Mouse (Mus musculus) forebrain, embryonic 12.5 days (tissue): Measurements from ENCODE around the gene Atf6b. TPM values are rescaled to one million over a fixed set of nuclear protein-coding genes. Genes with fewer than 3 reads are reported as not detected.

Source experiments
- ATAC-seq: fragments of 200-750 bp; cut with Nextera tagmentation; 2 replicates; pipeline ENCODE4 v1.8.0; 2017; ENCODE audit warnings: moderate TSS enrichment; ENCODE audit not compliant: low FRiP score
- H3K27ac ChIP-seq: fragments of 300-500 bp; sonication (generic); 2 replicates; pipeline ENCODE4 v1.5.1; 2016; ENCODE audit warnings: mild to moderate bottlenecking
- H3K27me3 ChIP-seq: fragments of 300-500 bp; sonication (generic); 2 replicates; pipeline ENCODE4 v1.6.1; 2016; ENCODE audit warnings: mild to moderate bottlenecking
- H3K36me3 ChIP-seq: fragments of 300-500 bp; sonication (generic); replicated peaks from 2 replicates; pipeline ENCODE4 v1.6.1; 2016; ENCODE audit warnings: mild to moderate bottlenecking
- H3K4me1 ChIP-seq: fragments of 300-500 bp; sonication (generic); 2 replicates; pipeline ENCODE4 v1.6.1; 2016
- H3K4me2 ChIP-seq: fragments of 300-500 bp; sonication (generic); 2 replicates; pipeline ENCODE4 v1.6.1; 2016; ENCODE audit warnings: mild to moderate bottlenecking, moderate library complexity
- H3K4me3 ChIP-seq: fragments of 300-500 bp; sonication (generic); replicated peaks from 2 replicates; pipeline ENCODE4 v1.5.1; 2016; ENCODE audit warnings: mild to moderate bottlenecking
- H3K9ac ChIP-seq: fragments of 300-500 bp; sonication (generic); 2 replicates; pipeline ENCODE4 v1.6.1; 2016; ENCODE audit warnings: mild to moderate bottlenecking
- H3K9me3 ChIP-seq: fragments of 300-500 bp; sonication (generic); 2 replicates; pipeline ENCODE4 v1.6.1; 2016
- WGBS: fragments of 180-500 bp; shearing (Covaris S2); methylation state at CpG from one replicate; pipeline ENCODE4 v1.1.7; 2016; 5-methylcytosine and 5-hydroxymethylcytosine counted together
- polyA plus RNA-seq: library from polyadenylated mRNA; unstranded; fragments of >200 nt; fragmentation: Nextera tagmentation; extraction: Ambion mirVana; gene quantifications from 2 replicates; pipeline ENCODE4 v1.2.1, GENCODE M21; 2016

The Atf6b gene
- polyA plus RNA-seq, 1 experiment from 2014 or later, result 109 TPM

- ATAC-seq, result no peak
- WGBS, result 96% methylated on average over 13 of the region's 13 CpGs
- Histone ChIP-seq H3K4me3 (no peak overlapping the region), H3K27ac (no peak overlapping the region), H3K9me3 (no peaks in the 10 kb centered on the region), H3K9ac (no peak overlapping the region), H3K4me1 (peaks cover 4% of the 10 kb centered on the region; the same call in 1 of the 2 replicates), H3K36me3 (peaks cover 57% of the 10 kb centered on the region), H3K4me2 (no peak overlapping the region), H3K27me3 (peaks cover 9% of the 10 kb centered on the region)
Observed at GRCm38 (mm10) chr17:34654392-34654791, 7.4 kb downstream of the Atf6b start.

- Histone ChIP-seq H3K4me1 (peaks cover 4% of the 10 kb centered on the region; the same call in 1 of the 2 replicates), H3K36me3 (peaks cover 49% of the 10 kb centered on the region), H3K27me3 (peaks cover 17% of the 10 kb centered on the region), H3K4me2 (no peak overlapping the region), H3K27ac (no peak overlapping the region), H3K9me3 (no peaks in the 10 kb centered on the region), H3K4me3 (no peak overlapping the region), H3K9ac (no peak overlapping the region)
- no peak for ATAC-seq
- 90% methylated on average over 7 of the region's 7 CpGs for WGBS
Observed at GRCm38 (mm10) chr17:34655160-34655559, 8.2 kb downstream of the Atf6b start.

GRCm38 (mm10) chr17:34655581-34655991, 8.6 kb downstream of the Atf6b start:
- no peaks in the 10 kb centered on the region for H3K9me3 ChIP-seq
- peaks cover 21% of the 10 kb centered on the region for H3K27me3 ChIP-seq
- H3K4me2 ChIP-seq, result no peak overlapping the region
- no peak overlapping the region for H3K4me3 ChIP-seq
- no peak overlapping the region for H3K27ac ChIP-seq
- WGBS, result 70% methylated on average over 4 of the region's 4 CpGs
- peaks cover 4% of the 10 kb centered on the region; the same call in 1 of the 2 replicates for H3K4me1 ChIP-seq
- peaks cover 45% of the 10 kb centered on the region for H3K36me3 ChIP-seq
- H3K9ac ChIP-seq, result no peak overlapping the region
- ATAC-seq, result no peak

- Histone ChIP-seq H3K9me3 (no peaks in the 10 kb centered on the region), H3K9ac (no peak overlapping the region), H3K36me3 (peaks cover 34% of the 10 kb centered on the region), H3K27me3 (peaks cover 32% of the 10 kb centered on the region), H3K4me3 (no peak overlapping the region), H3K4me1 (peaks cover 9% of the 10 kb centered on the region; the same call in 1 of the 2 replicates), H3K4me2 (no peak overlapping the region), H3K27ac (no peak overlapping the region)
- WGBS, result 49% methylated on average over 8 of the region's 8 CpGs
- ATAC-seq, result no peak
Observed at GRCm38 (mm10) chr17:34656666-34657065, 9.7 kb downstream of the Atf6b start.

- ATAC-seq, result no peak
- no peak overlapping the region for H3K9ac ChIP-seq
- H3K27ac ChIP-seq, result no peak overlapping the region
- peaks cover 28% of the 10 kb centered on the region for H3K36me3 ChIP-seq
- no peaks in the 10 kb centered on the region for H3K9me3 ChIP-seq
- peaks cover 32% of the 10 kb centered on the region for H3K27me3 ChIP-seq
- H3K4me2 ChIP-seq, result no peak overlapping the region
- peaks cover 9% of the 10 kb centered on the region; the same call in 1 of the 2 replicates for H3K4me1 ChIP-seq
- WGBS, result 56% methylated on average over 2 of the region's 2 CpGs
- no peak overlapping the region for H3K4me3 ChIP-seq
Observed at GRCm38 (mm10) chr17:34657271-34657670, 10.3 kb downstream of the Atf6b start.

- H3K36me3 ChIP-seq, result peaks cover 19% of the 10 kb centered on the region
- no peak for ATAC-seq
- H3K4me3 ChIP-seq, result no peak overlapping the region
- H3K9ac ChIP-seq, result no peak overlapping the region
- no peaks in the 10 kb centered on the region for H3K9me3 ChIP-seq
- H3K27me3 ChIP-seq, result peaks cover 41% of the 10 kb centered on the region
- no peak overlapping the region for H3K4me2 ChIP-seq
- H3K4me1 ChIP-seq, result peaks cover 9% of the 10 kb centered on the region; the same call in 1 of the 2 replicates
- 92% methylated on average over 2 of the region's 2 CpGs for WGBS
- H3K27ac ChIP-seq, result no peak overlapping the region
Observed at GRCm38 (mm10) chr17:34658145-34658544, 11.2 kb downstream of the Atf6b start.

GRCm38 (mm10) chr17:34658591-34658990, 11.6 kb downstream of the Atf6b start:
- no peak for ATAC-seq
- no peak overlapping the region for H3K27ac ChIP-seq
- no peak overlapping the region for H3K4me2 ChIP-seq
- H3K9me3 ChIP-seq, result no peaks in the 10 kb centered on the region
- H3K4me3 ChIP-seq, result no peak overlapping the region
- no peak overlapping the region for H3K9ac ChIP-seq
- H3K36me3 ChIP-seq, result peaks cover 15% of the 10 kb centered on the region
- H3K4me1 ChIP-seq, result peaks cover 9% of the 10 kb centered on the region; the same call in 1 of the 2 replicates
- peaks cover 45% of the 10 kb centered on the region for H3K27me3 ChIP-seq
- WGBS, result 80% methylated on average over 3 of the region's 3 CpGs

GRCm38 (mm10) chr17:34659181-34659896, 12.4 kb downstream of the Atf6b start:
- H3K9ac ChIP-seq, result no peak overlapping the region
- no peak overlapping the region for H3K4me3 ChIP-seq
- H3K36me3 ChIP-seq, result peaks cover 11% of the 10 kb centered on the region; the same call in 1 of the 2 replicates
- peaks cover 9% of the 10 kb centered on the region; the same call in 1 of the 2 replicates for H3K4me1 ChIP-seq
- WGBS, result 69% methylated on average over 12 of the region's 12 CpGs
- no peak for ATAC-seq
- H3K27me3 ChIP-seq, result peaks cover 49% of the 10 kb centered on the region
- no peaks in the 10 kb centered on the region for H3K9me3 ChIP-seq
- no peak overlapping the region for H3K27ac ChIP-seq
- no peak overlapping the region for H3K4me2 ChIP-seq

GRCm38 (mm10) chr17:34659897-34660214, 12.9 kb downstream of the Atf6b start:
- peaks cover 7% of the 10 kb centered on the region; the same call in 1 of the 2 replicates for H3K36me3 ChIP-seq
- WGBS, result 69% methylated on average over 3 of the region's 3 CpGs
- ATAC-seq, result no peak

GRCm38 (mm10) chr17:34660259-34660820, 13.4 kb downstream of the Atf6b start:
- peaks cover 3% of the 10 kb centered on the region; the same call in 1 of the 2 replicates for H3K36me3 ChIP-seq
- H3K9ac ChIP-seq, result no peak overlapping the region
- ATAC-seq, result no peak
- H3K4me2 ChIP-seq, result no peak overlapping the region
- WGBS, result 41% methylated on average over 11 of the region's 11 CpGs
- peaks cover 9% of the 10 kb centered on the region; the same call in 1 of the 2 replicates for H3K4me1 ChIP-seq
- H3K9me3 ChIP-seq, result no peaks in the 10 kb centered on the region
- peaks cover 51% of the 10 kb centered on the region for H3K27me3 ChIP-seq
- H3K27ac ChIP-seq, result no peak overlapping the region
- no peak overlapping the region for H3K4me3 ChIP-seq

More at GRCm38 (mm10) chr17:34659897-34660214, 12.9 kb downstream of the Atf6b start:
- no peak overlapping the region for H3K27ac ChIP-seq
- no peak overlapping the region for H3K9ac ChIP-seq
- peaks cover 49% of the 10 kb centered on the region for H3K27me3 ChIP-seq
- no peaks in the 10 kb centered on the region for H3K9me3 ChIP-seq
- peaks cover 9% of the 10 kb centered on the region; the same call in 1 of the 2 replicates for H3K4me1 ChIP-seq
- H3K4me3 ChIP-seq, result no peak overlapping the region
- H3K4me2 ChIP-seq, result no peak overlapping the region

- Histone ChIP-seq H3K4me1 (peaks cover 9% of the 10 kb centered on the region; the same call in 1 of the 2 replicates), H3K36me3 (no peaks in the 10 kb centered on the region), H3K4me3 (no peak overlapping the region), H3K4me2 (peak overlapping the region; percentile 27), H3K27me3 (peaks cover 59% of the 10 kb centered on the region), H3K9ac (no peak overlapping the region), H3K9me3 (no peaks in the 10 kb centered on the region), H3K27ac (no peak overlapping the region)
- 11% methylated on average over 19 of the region's 19 CpGs for WGBS
- no peak for ATAC-seq
Observed at GRCm38 (mm10) chr17:34661121-34661591, 14.2 kb downstream of the Atf6b start.

- Histone ChIP-seq H3K9me3 (no peaks in the 10 kb centered on the region), H3K27ac (no peak overlapping the region), H3K9ac (no peak overlapping the region), H3K36me3 (no peaks in the 10 kb centered on the region), H3K4me3 (no peak overlapping the region), H3K4me1 (peaks cover 6% of the 10 kb centered on the region; the same call in 1 of the 2 replicates), H3K27me3 (peaks cover 65% of the 10 kb centered on the region), H3K4me2 (no peak overlapping the region)
- WGBS, result 90% methylated on average over 1 of the region's 1 CpGs
- no peak for ATAC-seq
Observed at GRCm38 (mm10) chr17:34662468-34662867, 15.5 kb downstream of the Atf6b start.
